Mouse (Mus musculus) midbrain, embryonic 13.5 days (tissue): ENCODE results near the gene Ikbke. TPM values are rescaled to one million over a fixed set of nuclear protein-coding genes. Genes with fewer than 3 reads are reported as not detected.

Experiments
- ATAC-seq: fragments of 200-750 bp; cut with Nextera tagmentation; 2 replicates; pipeline ENCODE4 v1.8.0; 2017; ENCODE audit warnings: mild to moderate bottlenecking, moderate TSS enrichment, moderate library complexity
- H3K27ac ChIP-seq: fragments of 300-500 bp; sonication (generic); 2 replicates; pipeline ENCODE4 v1.5.1; 2015; ENCODE audit warnings: inconsistent platforms, mild to moderate bottlenecking, moderate library complexity
- H3K27me3 ChIP-seq: fragments of 300-500 bp; sonication (generic); 2 replicates; pipeline ENCODE4 v1.6.1; 2015; ENCODE audit warnings: mild to moderate bottlenecking, inconsistent platforms
- H3K36me3 ChIP-seq: fragments of 300-500 bp; sonication (generic); 2 replicates; pipeline ENCODE4 v1.6.1; 2015; ENCODE audit warnings: mild to moderate bottlenecking, inconsistent platforms
- H3K4me1 ChIP-seq: fragments of 300-500 bp; sonication (generic); replicated peaks from 2 replicates; pipeline ENCODE4 v1.6.1; 2015; ENCODE audit warnings: inconsistent platforms
- H3K4me2 ChIP-seq: fragments of 300-500 bp; sonication (generic); replicated peaks from 2 replicates; pipeline ENCODE4 v1.6.1; 2015; ENCODE audit warnings: moderate library complexity, mild to moderate bottlenecking, inconsistent platforms
- H3K4me3 ChIP-seq: fragments of 300-500 bp; sonication (generic); replicated peaks from 2 replicates; pipeline ENCODE4 v1.5.1; 2015; ENCODE audit warnings: mild to moderate bottlenecking, inconsistent platforms
- H3K9ac ChIP-seq: fragments of 300-500 bp; sonication (generic); replicated peaks from 2 replicates; pipeline ENCODE4 v1.6.1; 2015; ENCODE audit warnings: mild to moderate bottlenecking, inconsistent platforms
- H3K9me3 ChIP-seq: fragments of 300-500 bp; sonication (generic); 2 replicates; pipeline ENCODE4 v1.6.1; 2016; ENCODE audit warnings: mild to moderate bottlenecking, inconsistent platforms
- WGBS: fragments of 180-500 bp; shearing (Covaris S2); methylation state at CpG from one replicate; pipeline ENCODE4 v1.1.7; 2015; 5-methylcytosine and 5-hydroxymethylcytosine counted together
- polyA plus RNA-seq: library from polyadenylated mRNA; unstranded; fragments of >200 nt; fragmentation: Nextera tagmentation; extraction: Ambion mirVana; gene quantifications from 2 replicates; pipeline ENCODE4 v1.2.1, GENCODE M21; 2015

Gene Ikbke
- polyA plus RNA-seq, 1 experiment from 2014 or later: 0.73 TPM

DNA sequence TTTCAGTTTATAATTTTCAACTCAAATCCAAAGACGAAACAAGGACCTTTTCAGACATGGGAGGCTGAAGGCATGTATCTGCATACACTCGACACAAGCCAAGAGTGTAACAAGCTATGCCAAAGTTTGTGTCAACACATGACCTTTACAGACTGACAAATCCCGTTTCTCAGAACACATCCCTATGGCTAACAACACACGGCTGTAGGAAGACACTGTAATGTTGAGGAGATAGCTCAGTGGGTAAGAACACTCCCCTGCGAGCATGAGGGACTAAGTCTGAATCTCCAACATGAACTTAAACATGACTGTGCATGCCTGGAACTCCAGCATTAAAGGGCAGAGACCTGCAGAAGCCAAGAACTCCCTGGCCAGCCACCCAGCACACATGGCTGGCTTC, 73.1 kb downstream of the Ikbke start:
- Histone ChIP-seq H3K9me3 (no peaks in the 10 kb centered on the region), H3K4me1 (no peaks in the 10 kb centered on the region), H3K9ac (no peak overlapping the region), H3K4me3 (no peak overlapping the region), H3K36me3 (no peaks in the 10 kb centered on the region), H3K27ac (no peak overlapping the region), H3K27me3 (no peaks in the 10 kb centered on the region), H3K4me2 (no peak overlapping the region)
- 88% methylated on average over 5 of the region's 5 CpGs for WGBS
- ATAC-seq: no peak

DNA sequence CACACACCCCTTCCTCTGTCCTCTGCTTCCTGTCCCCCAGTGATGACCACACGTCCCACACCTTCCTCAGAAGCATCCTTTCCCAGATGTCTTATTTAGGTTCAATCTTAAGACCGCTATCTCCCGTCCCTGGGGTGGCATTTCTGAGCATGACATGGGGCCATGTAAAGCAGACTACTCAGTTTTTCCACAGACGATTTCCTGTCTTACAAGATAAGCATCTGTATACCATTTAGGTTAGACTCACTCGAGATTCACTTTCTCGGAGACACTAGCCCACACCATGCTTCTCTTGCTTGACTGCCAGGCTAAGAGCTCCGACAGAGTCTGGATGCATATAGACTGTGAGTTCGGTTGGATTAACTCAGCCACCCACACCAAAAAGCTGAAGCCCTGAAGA, 74.9 kb downstream of the Ikbke start:
- WGBS: 85% methylated on average over 8 of the region's 8 CpGs
- H3K9me3 ChIP-seq: no peaks in the 10 kb centered on the region

More for the DNA sequence above, 74.9 kb downstream of the Ikbke start:
- Histone ChIP-seq H3K4me2 (no peak overlapping the region), H3K36me3 (no peaks in the 10 kb centered on the region), H3K4me3 (no peak overlapping the region), H3K4me1 (no peaks in the 10 kb centered on the region), H3K27me3 (no peaks in the 10 kb centered on the region), H3K27ac (no peak overlapping the region), H3K9ac (no peak overlapping the region)
- no peak for ATAC-seq

Other genes with a start within 250 kb of the Ikbke start
- gene Mapkapk2, start 181.8 kb downstream of the Ikbke start, polyA plus RNA-seq: 29.0 and 36.3 TPM in 2 replicates
- 18.3 and 19.2 TPM in 2 replicates for gene Dyrk3, start 141.3 kb downstream of the Ikbke start, polyA plus RNA-seq
- 49.3 and 53.8 TPM in 2 replicates for gene Eif2d, start 126.4 kb downstream of the Ikbke start, polyA plus RNA-seq
- gene Rassf5, start 34.3 kb downstream of the Ikbke start, polyA plus RNA-seq: 1.7 and 1.9 TPM in 2 replicates
- gene Srgap2, start 247.7 kb upstream of the Ikbke start, polyA plus RNA-seq: 16.6 and 18.8 TPM in 2 replicates
- gene Fam72a, start 248.3 kb upstream of the Ikbke start, polyA plus RNA-seq: 1.8 and 2.1 TPM in 2 replicates